Mouse (Mus musculus): ENCODE measurements at regions not wholly inside any gene's neighbourhood (a gene's known extent, or its start where the extent isn't known, plus 50 kb on each side); places are given as distances from the start of the nearest gene placed in this dataset.

DNA sequence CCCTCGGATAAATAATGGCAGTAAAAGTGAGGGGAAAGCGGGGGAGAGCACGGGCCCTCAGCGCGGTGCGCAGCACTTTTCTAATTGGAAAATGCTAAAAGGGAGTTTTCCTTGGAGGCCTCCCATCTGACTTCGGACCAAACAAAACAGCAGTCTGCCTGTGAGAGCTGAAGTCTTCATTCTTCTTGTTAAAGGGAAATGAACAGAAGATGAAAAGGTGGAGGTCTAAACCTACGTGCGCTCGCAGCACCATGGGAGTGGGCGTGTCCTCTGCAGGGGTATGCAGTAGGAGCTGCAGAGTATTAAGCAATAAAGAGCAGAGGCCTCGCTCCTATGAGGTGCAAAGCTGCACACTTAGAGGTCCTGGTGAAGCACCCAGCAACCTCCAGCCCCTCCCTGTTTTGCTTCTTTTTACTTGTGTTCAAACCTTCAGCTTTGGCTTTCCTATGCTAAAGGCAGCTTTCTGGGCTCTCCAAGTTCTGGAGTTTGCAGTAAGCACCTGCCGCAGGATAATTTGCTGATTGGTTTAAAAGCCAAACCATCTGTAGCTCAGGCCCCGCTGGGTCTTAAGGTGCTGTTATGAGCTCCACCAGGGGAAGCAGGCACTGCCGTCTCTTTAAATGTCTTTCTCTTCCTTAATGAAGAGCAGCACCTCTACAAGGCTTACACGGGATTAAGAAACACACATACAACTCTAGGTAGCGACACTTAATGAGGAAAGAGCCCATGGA is 253.9 kb upstream of the Runx1 start:
- no peak for DNase-seq (ENCODE audit: extremely low read depth, low read depth)

DNA sequence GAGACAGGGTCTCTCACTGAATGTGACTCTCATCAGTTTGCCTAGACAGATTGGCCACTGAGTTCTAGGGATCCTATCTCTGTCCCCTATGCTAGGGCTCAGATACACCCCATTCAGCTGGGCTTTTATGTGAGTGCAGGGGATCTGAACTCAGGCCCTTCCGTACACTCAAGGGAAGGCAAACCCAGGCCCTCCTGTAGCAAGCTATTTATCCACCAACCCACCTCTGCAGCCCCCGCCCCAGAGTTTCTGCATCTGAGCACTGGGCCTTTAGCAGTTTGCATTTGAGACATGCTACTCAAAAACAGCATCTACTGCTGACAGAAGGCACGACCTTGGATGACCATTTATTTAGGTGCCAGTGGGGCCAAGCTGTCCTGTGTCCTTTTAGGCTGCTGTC is 253.0 kb upstream of the Runx1 start:
- no peak for DNase-seq (ENCODE audit: extremely low read depth, low read depth)

DNA sequence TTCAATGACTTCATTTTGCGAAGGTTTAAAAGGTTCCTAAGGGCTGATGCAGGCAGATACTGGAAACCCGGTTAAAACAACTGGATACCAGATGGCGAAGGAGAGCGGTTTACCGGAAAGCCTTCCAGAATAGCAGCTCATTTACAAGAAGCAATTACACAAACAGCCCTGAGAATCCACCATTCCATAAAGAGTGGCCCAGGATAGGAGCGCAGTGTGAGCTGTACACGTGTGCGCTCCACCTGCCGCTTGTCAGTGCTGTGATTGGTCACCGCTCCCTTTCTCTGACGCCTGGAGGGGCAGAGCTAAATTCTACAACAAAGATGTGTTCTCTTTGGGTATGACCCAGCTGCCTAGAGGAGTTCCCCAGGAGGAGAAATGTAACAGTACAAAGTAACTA is 249.5 kb upstream of the Runx1 start:
- DNase-seq (ENCODE audit: extremely low read depth, low read depth): no peak

DNA sequence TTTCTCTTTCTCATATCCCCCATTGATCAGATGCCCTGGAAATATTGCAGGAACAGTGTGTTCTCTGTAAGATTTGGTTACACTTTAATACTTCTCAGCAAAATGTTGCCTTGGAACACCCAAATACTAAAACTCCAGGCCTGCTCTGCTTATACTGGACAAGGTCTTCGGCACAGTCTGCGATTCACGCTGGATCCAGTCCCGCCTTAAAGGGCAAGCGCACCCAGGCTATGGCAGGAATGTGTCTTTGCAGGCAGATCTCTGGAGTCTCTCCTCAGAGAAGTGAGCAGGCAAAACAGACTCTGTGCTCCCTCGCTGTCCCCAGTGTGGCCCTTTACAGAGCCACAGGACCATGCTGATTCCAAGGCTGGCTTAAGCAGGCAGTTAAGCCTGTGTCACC is 246.2 kb upstream of the Runx1 start:
- DNase-seq (ENCODE audit: extremely low read depth, low read depth): no peak

DNA sequence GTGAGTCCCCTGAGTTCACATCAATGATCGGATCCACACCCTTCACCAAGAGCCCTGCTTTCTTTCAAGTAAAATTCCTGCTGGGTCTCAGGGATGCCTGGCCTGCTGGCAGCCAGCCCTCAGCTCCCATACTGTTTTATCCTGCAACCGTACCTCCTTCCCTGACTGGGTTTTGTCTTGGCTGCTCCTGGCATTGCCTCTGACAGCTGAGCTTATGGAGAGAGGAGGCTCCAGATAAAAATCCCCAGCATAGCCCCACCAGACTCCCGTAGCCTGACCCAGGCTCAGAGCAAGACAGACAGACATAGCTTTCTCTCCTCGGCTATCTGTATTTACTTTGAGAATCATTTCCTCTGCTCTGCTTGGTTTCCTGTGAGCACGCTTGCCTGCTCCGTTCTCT is 245.8 kb upstream of the Runx1 start:
- no peak for DNase-seq (ENCODE audit: extremely low read depth, low read depth)

DNA sequence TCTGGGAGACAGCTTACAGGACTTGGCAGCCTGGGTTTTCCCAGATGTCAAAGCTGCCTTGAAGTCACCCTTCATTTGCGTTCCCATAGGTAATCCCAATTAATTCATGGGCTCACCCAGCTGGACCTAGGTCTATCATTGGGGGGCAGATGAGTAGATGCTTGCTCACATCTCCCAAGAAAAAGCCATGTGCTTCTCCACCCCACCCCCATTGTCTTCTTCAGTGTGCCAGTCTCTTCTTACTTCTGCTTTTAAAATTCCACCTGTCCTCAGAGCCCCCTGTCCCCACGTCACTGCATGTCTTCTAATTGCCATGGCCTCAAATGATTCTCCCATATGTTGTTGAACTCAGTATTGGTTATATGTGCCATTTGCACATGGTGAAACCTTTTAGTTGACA is 240.9 kb upstream of the Runx1 start:
- no peak for DNase-seq (ENCODE audit: extremely low read depth, low read depth)

DNA sequence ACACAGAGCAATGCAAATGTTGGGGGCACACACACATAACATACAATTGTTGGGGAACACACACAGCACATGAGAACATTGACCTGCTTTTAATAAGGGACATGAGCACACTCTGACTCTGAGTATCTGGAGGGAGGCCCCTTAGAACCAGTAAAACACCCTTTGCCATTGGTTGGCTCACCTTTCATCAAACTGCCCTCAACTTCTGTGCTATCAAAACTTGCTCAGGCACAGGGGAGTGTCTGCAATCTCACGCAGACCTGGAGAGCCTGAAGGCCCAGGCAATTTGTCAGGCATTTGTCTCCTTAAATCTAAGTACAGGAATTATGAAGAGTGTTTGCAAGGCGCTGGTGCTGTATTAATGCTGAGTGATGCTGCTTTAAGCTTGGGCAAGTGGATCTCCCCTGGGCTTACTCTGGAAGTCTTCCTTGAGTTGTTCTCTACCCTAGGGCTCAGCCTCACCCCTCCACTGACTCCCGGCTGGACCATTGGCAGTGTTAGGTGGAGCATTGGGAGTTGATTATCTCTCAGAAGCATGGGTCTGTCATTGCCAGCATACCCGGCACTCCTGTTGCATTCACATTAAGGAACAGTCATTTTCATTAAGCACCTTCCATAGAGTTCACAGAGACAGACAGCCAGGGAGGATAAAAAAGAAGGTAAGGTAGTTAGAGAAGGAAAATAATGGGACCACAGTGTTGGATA is 235.7 kb upstream of the Runx1 start:
- no peak for DNase-seq (ENCODE audit: extremely low read depth, low read depth)

DNA sequence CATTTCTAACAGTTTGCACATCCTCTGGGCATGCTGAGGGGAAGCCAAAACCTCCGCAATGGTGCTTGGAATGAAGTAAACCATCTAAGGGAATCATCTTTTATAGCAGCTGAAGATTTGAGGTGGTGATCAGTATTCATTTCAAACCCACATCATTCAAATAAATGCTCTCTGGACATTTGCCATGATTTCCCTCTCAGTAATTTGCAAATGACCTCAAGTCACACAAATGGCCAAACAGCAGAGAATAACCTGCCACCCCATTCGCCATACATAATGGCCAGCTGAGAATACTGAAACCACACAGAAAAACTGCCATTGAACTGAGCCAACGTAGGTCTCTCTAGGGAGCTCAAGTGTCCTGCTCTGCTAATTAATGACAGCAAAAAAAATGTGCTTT is 230.3 kb upstream of the Runx1 start:
- no peak for DNase-seq (ENCODE audit: extremely low read depth, low read depth)

DNA sequence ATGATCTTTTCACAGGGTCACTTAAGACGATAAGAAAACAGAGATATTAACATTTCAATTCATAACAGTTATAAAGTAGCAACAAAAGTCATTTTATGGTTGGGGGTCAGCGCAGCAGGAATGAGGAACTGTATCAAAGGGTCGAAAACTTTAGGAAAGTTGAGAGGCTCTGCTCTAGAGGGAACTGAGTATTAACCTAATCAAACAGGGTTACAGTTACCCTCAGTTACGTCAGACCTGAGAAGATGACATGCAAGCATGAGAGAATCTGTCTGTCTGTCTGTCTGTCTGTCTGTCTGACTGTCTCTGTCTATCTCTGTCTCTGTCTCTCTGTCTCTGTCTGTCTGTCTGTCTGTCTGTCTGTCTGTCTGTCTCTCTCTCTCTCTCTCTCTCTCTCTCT is 229.6 kb upstream of the Runx1 start:
- no peak for DNase-seq (ENCODE audit: extremely low read depth, low read depth)

DNA sequence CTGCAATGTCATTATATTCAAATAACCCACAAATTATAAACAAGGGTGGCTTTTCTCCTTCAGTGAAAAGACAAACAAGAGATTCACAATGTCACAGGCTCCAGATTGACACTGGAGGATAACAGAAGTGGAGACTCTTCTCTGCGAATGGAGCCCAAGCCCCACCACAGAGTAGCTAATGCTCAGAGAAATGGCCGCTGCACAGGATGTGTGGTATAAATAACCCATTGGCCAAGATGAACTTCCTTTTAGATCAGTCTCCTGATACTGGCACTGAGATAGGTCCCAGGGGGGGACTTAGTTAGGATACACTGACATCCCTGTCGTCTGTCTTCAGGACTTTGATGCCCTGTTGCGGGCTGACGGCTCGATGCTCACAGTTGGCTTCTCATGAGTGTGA is 225.3 kb upstream of the Runx1 start:
- no peak for DNase-seq (ENCODE audit: extremely low read depth, low read depth)

DNA sequence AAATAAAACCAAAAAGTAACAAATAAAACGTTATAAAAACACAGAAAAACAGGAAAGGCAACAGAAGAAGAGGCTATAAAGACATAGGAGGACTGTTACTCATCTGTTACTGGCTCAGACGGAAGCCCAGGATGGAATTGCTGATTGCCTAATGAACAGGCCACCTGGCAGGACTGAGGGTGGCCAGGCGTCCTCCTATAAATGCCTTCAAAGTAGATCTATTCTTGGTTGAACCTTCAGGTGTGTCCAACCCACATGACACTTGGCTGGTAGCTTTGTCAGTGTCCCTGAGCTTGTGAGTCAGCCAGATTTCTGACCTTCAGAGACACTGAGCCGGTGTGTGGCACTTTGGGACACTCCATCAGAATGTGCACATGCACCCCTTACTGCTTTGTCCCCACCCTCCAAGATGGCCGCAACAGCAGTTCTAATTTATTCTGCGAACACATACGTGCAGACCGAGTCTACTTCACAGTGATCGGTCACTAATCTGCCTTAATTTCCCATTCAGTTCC is 222.5 kb upstream of the Runx1 start:
- DNase-seq (ENCODE audit: extremely low read depth, low read depth): no peak

DNA sequence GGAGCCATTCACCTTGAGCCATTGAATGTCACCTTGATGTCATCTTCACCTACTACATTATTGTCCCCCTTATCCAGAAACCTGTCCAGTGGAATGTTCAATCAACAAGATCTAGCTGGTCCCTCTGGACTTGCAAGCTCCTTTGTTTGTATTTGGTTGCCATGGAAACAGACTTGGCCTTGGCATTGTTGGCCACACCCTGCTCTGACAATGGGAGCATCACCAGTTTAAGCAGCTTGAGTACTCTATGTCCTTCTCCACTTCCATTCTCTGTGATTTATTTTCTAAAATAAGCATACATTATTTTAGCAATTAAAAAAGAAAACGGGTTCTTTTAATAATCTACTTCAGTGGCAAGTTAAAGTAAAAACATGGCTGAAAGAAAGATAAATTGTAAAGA is 221.6 kb upstream of the Runx1 start:
- no peak for DNase-seq (ENCODE audit: extremely low read depth, low read depth)

DNA sequence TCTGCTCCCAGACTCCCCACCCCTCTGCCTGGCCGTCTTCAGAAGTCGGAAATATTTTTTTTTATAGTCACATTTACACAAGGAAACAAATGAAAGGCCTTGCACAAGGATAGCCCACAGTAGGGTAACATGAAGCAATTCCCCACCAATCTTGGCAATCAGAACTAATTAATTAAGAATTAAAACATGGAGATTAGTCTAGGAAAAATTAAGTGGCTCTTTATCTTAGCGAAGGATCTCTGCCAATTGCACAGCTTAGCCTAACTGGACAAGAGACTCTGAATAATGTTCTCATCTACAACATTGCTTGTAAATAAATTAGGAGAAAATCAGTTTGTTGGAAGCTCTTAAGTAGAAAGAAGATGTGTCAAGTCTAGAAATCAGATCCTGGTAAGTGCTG is 220.3 kb upstream of the Runx1 start:
- DNase-seq (ENCODE audit: extremely low read depth, low read depth): no peak

DNA sequence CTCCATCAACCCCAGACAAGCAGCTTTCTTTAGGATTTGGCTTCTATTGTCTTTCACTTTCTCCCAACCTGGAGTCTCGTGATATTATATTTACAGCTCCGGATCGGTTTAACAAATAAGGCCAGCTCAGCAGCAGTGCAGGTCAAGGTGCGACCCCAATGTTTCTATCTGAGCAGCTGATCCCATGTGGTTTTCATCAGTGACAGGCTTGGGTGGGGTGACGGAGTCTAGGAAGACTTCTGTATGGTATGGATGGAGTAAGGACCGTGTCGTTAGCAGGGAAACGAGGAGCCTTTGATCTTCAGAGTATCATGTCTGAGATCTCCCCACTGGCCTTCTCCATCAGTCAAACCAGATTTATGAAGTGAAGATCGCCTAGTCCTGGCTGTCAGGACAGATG is 217.4 kb upstream of the Runx1 start:
- DNase-seq (ENCODE audit: extremely low read depth, low read depth): no peak

DNA sequence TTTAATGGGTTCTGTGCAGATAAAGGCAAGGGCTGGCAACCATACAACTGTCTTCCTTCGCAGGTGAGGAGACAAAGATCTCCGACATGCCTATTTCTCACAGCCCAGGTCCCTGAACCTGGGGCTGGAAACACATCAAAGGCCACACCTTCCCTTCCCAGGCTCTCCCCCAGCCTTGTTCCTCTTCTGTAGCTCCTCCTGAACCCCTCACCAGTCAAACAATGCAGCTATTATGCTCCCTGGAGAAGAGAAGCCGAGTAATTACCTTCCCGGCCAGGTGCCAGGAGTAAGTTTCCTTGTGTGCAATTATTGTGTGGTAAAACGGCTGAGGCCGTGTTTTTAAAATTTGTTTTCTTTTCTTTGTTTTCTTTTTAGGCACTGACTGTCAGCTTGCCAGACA is 217.0 kb upstream of the Runx1 start:
- no peak for DNase-seq (ENCODE audit: extremely low read depth, low read depth)

DNA sequence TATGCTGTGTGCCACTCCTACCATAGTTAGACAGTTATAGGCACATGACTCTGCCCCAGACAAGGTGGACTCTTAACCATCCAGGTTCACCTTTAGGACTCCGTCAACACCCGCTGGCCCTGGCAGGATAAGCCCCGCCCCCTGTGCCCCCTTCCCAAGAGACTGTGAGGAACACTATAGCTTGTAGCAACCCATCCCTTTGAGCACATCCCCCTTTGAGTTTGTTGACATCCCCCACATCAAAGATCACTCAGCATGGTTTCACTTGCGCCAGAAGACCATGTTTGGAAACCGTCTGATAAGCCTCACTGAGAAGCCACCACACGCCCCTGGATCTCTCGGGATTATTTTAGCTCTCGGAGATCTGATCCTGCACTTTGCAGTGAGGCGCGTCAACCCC is 216.5 kb upstream of the Runx1 start:
- DNase-seq (ENCODE audit: extremely low read depth, low read depth): no peak

DNA sequence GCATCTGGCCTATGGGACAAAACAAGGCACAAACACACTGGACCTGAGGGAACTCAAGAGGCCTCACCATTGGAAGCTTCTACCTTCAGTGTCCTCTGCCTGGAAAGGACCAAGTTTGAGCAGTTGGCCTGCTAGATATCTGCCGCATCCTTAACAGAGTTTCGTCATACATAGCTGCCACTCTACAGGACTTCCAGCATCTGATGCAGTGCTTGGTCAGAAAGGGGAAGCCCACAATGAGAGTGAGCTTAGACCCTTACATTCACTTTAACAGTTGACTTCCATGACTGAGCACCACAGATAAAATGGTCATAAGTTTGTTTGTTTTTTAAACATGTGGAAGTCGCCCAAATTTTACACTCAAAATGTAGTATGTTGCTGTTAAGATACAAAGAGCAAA is 215.9 kb upstream of the Runx1 start:
- no peak for DNase-seq (ENCODE audit: extremely low read depth, low read depth)

DNA sequence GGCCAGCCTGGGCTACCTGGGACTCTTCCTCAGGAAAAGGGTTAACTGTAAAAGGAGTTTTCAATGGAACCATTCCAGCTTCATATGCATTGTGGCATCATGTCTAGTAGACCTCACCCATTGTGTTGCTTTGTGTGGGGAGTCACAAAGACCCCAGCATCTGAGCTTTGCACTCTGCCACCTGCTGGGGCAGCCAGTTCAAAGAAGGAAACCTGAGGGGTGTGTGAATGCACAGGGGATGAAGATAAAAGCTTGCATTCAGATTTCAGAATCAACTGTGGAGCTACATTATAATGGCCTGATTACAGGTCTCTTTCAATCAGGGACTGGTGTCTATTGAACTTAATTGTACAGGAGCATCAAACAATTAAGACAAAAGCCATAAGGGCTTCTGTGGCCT is 215.4 kb upstream of the Runx1 start:
- DNase-seq (ENCODE audit: extremely low read depth, low read depth): no peak

DNA sequence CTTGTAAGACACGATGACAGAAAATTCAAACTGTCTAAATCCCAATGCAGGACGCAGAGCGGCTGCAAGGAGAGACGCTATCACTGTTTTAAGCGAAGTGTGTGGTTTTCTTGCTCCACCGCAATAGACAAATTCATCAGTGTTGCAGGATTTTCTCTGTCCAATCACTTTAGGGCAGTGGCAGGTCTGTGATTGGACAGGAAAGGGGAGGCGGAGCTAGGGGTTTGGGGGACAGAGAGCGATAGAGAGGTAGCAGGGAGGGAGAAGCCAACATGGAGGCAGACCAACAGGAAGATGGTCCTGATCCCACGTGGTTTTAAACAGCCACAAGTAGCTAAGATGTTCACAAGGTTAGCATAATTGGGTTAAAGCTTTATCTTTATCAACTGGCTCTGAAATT is 209.7 kb upstream of the Runx1 start:
- DNase-seq (ENCODE audit: extremely low read depth, low read depth): peak; percentile 43

DNA sequence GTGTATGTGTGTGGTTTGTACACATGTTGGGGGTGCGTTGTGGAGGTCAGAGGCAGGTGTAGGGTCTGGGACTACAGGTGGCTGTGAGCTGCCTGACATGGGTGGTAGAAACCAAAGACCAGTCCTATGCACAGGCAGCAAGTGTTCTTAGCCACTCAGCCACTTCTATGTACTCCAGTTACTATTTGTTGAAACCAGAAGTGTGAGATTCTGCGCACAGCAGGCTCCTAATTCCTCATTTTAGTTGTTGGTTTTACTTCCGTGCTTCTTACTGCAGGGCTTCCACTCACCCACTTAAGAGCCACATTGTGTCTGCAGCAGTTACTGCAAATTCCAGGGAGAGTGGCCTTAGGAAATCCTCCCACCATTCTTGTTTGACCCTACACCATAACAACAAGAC is 208.0 kb upstream of the Runx1 start:
- DNase-seq (ENCODE audit: extremely low read depth, low read depth): no peak

DNA sequence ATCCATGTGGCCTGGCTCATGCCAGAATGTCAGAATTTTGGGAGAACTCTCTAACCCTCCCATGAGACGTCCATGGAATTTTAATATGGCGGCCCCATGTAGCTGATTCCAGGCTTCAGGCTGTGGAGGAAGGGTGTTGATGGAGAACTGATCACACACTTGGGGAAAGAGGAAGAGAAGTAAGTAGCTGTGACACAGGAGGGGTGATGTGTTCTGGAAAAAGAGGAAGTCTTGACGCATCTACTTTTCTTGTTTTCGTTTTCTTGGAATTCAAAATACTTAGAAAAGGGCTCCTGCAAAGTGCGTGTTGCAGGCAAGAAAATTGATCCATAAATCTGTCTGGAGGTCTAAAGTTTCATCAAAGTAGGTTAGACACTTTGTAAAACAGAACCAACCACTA is 205.7 kb upstream of the Runx1 start:
- peak; percentile 89 for DNase-seq (ENCODE audit: extremely low read depth, low read depth)

DNA sequence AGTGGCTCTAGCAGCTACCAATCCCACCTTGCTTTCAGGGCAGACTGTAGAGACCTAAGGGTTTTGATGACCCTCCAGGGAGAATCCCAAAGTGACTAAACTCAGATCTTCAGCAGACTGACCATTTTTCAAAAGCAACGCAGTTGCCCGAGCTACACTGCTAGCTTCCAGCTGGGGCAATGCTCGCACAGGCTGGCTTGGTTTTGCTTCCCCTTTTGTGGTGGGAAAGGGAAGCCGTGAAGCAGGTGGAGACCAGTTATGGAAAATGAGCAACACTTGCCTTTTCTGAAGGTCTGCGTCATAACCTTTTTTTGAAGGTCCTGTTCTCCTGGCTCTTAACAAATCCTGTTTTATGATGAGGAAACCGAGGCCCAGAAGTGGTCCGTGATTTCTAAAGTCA is 202.7 kb upstream of the Runx1 start:
- DNase-seq (ENCODE audit: extremely low read depth, low read depth): peak; percentile 47

DNA sequence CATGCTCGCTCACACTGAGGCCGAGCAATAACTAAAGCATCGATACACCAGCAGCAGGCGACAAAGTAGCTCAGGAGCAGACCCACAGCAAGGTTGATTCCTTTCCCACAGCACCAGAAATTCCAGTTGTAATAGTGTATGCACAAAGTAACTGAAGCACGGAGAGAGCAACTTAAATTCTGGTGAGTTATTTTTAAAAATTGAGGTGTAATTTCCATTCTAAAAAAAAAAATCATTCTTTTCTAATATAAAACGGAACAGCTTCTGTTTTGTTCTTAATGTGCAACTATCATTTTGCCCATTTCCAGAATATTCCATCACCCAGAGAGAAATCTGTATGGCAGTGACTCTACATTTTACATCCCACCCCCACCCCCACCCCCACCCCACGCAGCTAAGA is 202.1 kb upstream of the Runx1 start:
- DNase-seq (ENCODE audit: extremely low read depth, low read depth): no peak

Data from MEL-GATA-1-ER (cell line).